Mouse (Mus musculus) midbrain, embryonic 13.5 days (tissue): Measurements from ENCODE around the gene Heatr6. TPM values are rescaled to one million over a fixed set of nuclear protein-coding genes. Genes with fewer than 3 reads are reported as not detected.

Experiments used
- ATAC-seq: fragments of 200-750 bp; cut with Nextera tagmentation; 2 replicates; pipeline ENCODE4 v1.8.0; 2017; ENCODE audit warnings: mild to moderate bottlenecking, moderate TSS enrichment, moderate library complexity
- H3K27ac ChIP-seq: fragments of 300-500 bp; sonication (generic); 2 replicates; pipeline ENCODE4 v1.5.1; 2015; ENCODE audit warnings: inconsistent platforms, mild to moderate bottlenecking, moderate library complexity
- H3K27me3 ChIP-seq: fragments of 300-500 bp; sonication (generic); 2 replicates; pipeline ENCODE4 v1.6.1; 2015; ENCODE audit warnings: mild to moderate bottlenecking, inconsistent platforms
- H3K36me3 ChIP-seq: fragments of 300-500 bp; sonication (generic); 2 replicates; pipeline ENCODE4 v1.6.1; 2015; ENCODE audit warnings: mild to moderate bottlenecking, inconsistent platforms
- H3K4me1 ChIP-seq: fragments of 300-500 bp; sonication (generic); replicated peaks from 2 replicates; pipeline ENCODE4 v1.6.1; 2015; ENCODE audit warnings: inconsistent platforms
- H3K4me2 ChIP-seq: fragments of 300-500 bp; sonication (generic); replicated peaks from 2 replicates; pipeline ENCODE4 v1.6.1; 2015; ENCODE audit warnings: moderate library complexity, mild to moderate bottlenecking, inconsistent platforms
- H3K4me3 ChIP-seq: fragments of 300-500 bp; sonication (generic); replicated peaks from 2 replicates; pipeline ENCODE4 v1.5.1; 2015; ENCODE audit warnings: mild to moderate bottlenecking, inconsistent platforms
- H3K9ac ChIP-seq: fragments of 300-500 bp; sonication (generic); replicated peaks from 2 replicates; pipeline ENCODE4 v1.6.1; 2015; ENCODE audit warnings: mild to moderate bottlenecking, inconsistent platforms
- H3K9me3 ChIP-seq: fragments of 300-500 bp; sonication (generic); 2 replicates; pipeline ENCODE4 v1.6.1; 2016; ENCODE audit warnings: mild to moderate bottlenecking, inconsistent platforms
- WGBS: fragments of 180-500 bp; shearing (Covaris S2); methylation state at CpG from one replicate; pipeline ENCODE4 v1.1.7; 2015; 5-methylcytosine and 5-hydroxymethylcytosine counted together
- polyA plus RNA-seq: library from polyadenylated mRNA; unstranded; fragments of >200 nt; fragmentation: Nextera tagmentation; extraction: Ambion mirVana; gene quantifications from 2 replicates; pipeline ENCODE4 v1.2.1, GENCODE M21; 2015

Gene Heatr6
- polyA plus RNA-seq, 1 experiment from 2014 or later: 44.5 TPM

- peaks cover 99% of the 10 kb centered on the region for H3K36me3 ChIP-seq
- no peaks in the 10 kb centered on the region for H3K4me1 ChIP-seq
- no peak for ATAC-seq
- no peak overlapping the region for H3K9ac ChIP-seq
- H3K27ac ChIP-seq: no peak overlapping the region
- no peaks in the 10 kb centered on the region for H3K27me3 ChIP-seq
- no peak overlapping the region for H3K4me3 ChIP-seq
- H3K4me2 ChIP-seq: no peak overlapping the region
- no peaks in the 10 kb centered on the region for H3K9me3 ChIP-seq
- 90% methylated on average over 4 of the region's 4 CpGs for WGBS
Observed at GRCm38 (mm10) chr11:83768976-83769375, 15.5 kb downstream of the Heatr6 start.

- Histone ChIP-seq H3K4me2 (no peak overlapping the region), H3K4me1 (no peaks in the 10 kb centered on the region), H3K9me3 (no peaks in the 10 kb centered on the region), H3K4me3 (no peak overlapping the region), H3K27me3 (no peaks in the 10 kb centered on the region), H3K9ac (no peak overlapping the region), H3K27ac (no peak overlapping the region), H3K36me3 (peaks cover 98% of the 10 kb centered on the region)
- WGBS: 97% methylated on average over 7 of the region's 7 CpGs
- no peak for ATAC-seq
Observed at GRCm38 (mm10) chr11:83771014-83771413, 17.5 kb downstream of the Heatr6 start.

- Histone ChIP-seq H3K4me3 (no peak overlapping the region), H3K27me3 (no peaks in the 10 kb centered on the region), H3K4me2 (no peak overlapping the region), H3K36me3 (peaks cover 98% of the 10 kb centered on the region), H3K9me3 (no peaks in the 10 kb centered on the region), H3K27ac (no peak overlapping the region), H3K4me1 (no peaks in the 10 kb centered on the region), H3K9ac (no peak overlapping the region)
- no peak for ATAC-seq
- WGBS: 95% methylated on average over 6 of the region's 6 CpGs
Observed at GRCm38 (mm10) chr11:83772341-83772740, 18.8 kb downstream of the Heatr6 start.

- WGBS: 94% methylated on average over 16 of the region's 16 CpGs
Observed at GRCm38 (mm10) chr11:83773691-83774090, 20.2 kb downstream of the Heatr6 start.

GRCm38 (mm10) chr11:83774324-83774723 is 20.8 kb downstream of the Heatr6 start:
- no peak overlapping the region for H3K4me3 ChIP-seq
- ATAC-seq: no peak
- 96% methylated on average over 11 of the region's 11 CpGs for WGBS

More at GRCm38 (mm10) chr11:83773691-83774090, 20.2 kb downstream of the Heatr6 start:
- no peak overlapping the region for H3K9ac ChIP-seq
- peaks cover 96% of the 10 kb centered on the region for H3K36me3 ChIP-seq
- no peaks in the 10 kb centered on the region for H3K4me1 ChIP-seq
- H3K27ac ChIP-seq: no peak overlapping the region
- no peak overlapping the region for H3K4me2 ChIP-seq
- no peak for ATAC-seq
- H3K9me3 ChIP-seq: no peaks in the 10 kb centered on the region
- no peaks in the 10 kb centered on the region for H3K27me3 ChIP-seq
- no peak overlapping the region for H3K4me3 ChIP-seq

GRCm38 (mm10) chr11:83776798-83777197 is 23.3 kb downstream of the Heatr6 start:
- ATAC-seq: no peak
- Histone ChIP-seq H3K4me3 (no peak overlapping the region), H3K9me3 (no peaks in the 10 kb centered on the region), H3K4me1 (no peaks in the 10 kb centered on the region), H3K9ac (no peak overlapping the region), H3K4me2 (no peak overlapping the region), H3K36me3 (peaks cover 98% of the 10 kb centered on the region), H3K27me3 (no peaks in the 10 kb centered on the region), H3K27ac (no peak overlapping the region)
- WGBS: 94% methylated on average over 8 of the region's 8 CpGs

More at GRCm38 (mm10) chr11:83774324-83774723, 20.8 kb downstream of the Heatr6 start:
- Histone ChIP-seq H3K27ac (no peak overlapping the region), H3K4me1 (no peaks in the 10 kb centered on the region), H3K9me3 (no peaks in the 10 kb centered on the region), H3K36me3 (peaks cover 96% of the 10 kb centered on the region), H3K27me3 (no peaks in the 10 kb centered on the region), H3K9ac (no peak overlapping the region), H3K4me2 (no peak overlapping the region)

GRCm38 (mm10) chr11:83783931-83784600 is 30.6 kb downstream of the Heatr6 start:
- WGBS: 89% methylated on average over 14 of the region's 14 CpGs
- ATAC-seq: no peak
- Histone ChIP-seq H3K4me3 (no peak overlapping the region), H3K36me3 (peaks cover 55% of the 10 kb centered on the region), H3K4me1 (no peaks in the 10 kb centered on the region), H3K9ac (0 out of 2 replicates have a peak overlapping the region, but pooled peaks have one; percentile 10), H3K9me3 (no peaks in the 10 kb centered on the region), H3K4me2 (no peak overlapping the region), H3K27ac (no peak overlapping the region), H3K27me3 (no peaks in the 10 kb centered on the region)

GRCm38 (mm10) chr11:83784661-83785060 is 31.2 kb downstream of the Heatr6 start:
- 93% methylated on average over 2 of the region's 2 CpGs for WGBS
- H3K4me3 ChIP-seq: no peak overlapping the region
- peaks cover 50% of the 10 kb centered on the region for H3K36me3 ChIP-seq
- no peak overlapping the region for H3K27ac ChIP-seq
- H3K4me1 ChIP-seq: no peaks in the 10 kb centered on the region
- no peak overlapping the region for H3K4me2 ChIP-seq
- H3K27me3 ChIP-seq: no peaks in the 10 kb centered on the region
- no peak overlapping the region for H3K9ac ChIP-seq
- ATAC-seq: no peak
- H3K9me3 ChIP-seq: no peaks in the 10 kb centered on the region

GRCm38 (mm10) chr11:83785366-83785765 is 31.9 kb downstream of the Heatr6 start:
- Histone ChIP-seq H3K9ac (no peak overlapping the region), H3K4me1 (no peaks in the 10 kb centered on the region), H3K27ac (no peak overlapping the region), H3K4me3 (no peak overlapping the region), H3K36me3 (peaks cover 42% of the 10 kb centered on the region), H3K27me3 (no peaks in the 10 kb centered on the region), H3K9me3 (no peaks in the 10 kb centered on the region), H3K4me2 (no peak overlapping the region)
- ATAC-seq: peak; percentile 30; the same call in 1 of the 2 replicates
- WGBS: 14% methylated on average over 2 of the region's 2 CpGs

GRCm38 (mm10) chr11:83786835-83787234 is 33.3 kb downstream of the Heatr6 start:
- H3K4me1 ChIP-seq: no peaks in the 10 kb centered on the region
- H3K27ac ChIP-seq: no peak overlapping the region
- 87% methylated on average over 4 of the region's 4 CpGs for WGBS
- H3K36me3 ChIP-seq: peaks cover 28% of the 10 kb centered on the region
- no peak overlapping the region for H3K4me2 ChIP-seq
- ATAC-seq: no peak
- H3K4me3 ChIP-seq: no peak overlapping the region
- no peaks in the 10 kb centered on the region for H3K27me3 ChIP-seq
- H3K9ac ChIP-seq: no peak overlapping the region
- no peaks in the 10 kb centered on the region for H3K9me3 ChIP-seq

- Histone ChIP-seq H3K9ac (no peak overlapping the region), H3K27me3 (no peaks in the 10 kb centered on the region), H3K4me2 (no peak overlapping the region), H3K27ac (no peak overlapping the region), H3K9me3 (no peaks in the 10 kb centered on the region), H3K4me3 (no peak overlapping the region), H3K36me3 (peaks cover 23% of the 10 kb centered on the region), H3K4me1 (no peaks in the 10 kb centered on the region)
- no peak for ATAC-seq
- WGBS: 83% methylated on average over 15 of the region's 15 CpGs
Observed at GRCm38 (mm10) chr11:83787401-83788021, 34.0 kb downstream of the Heatr6 start.

GRCm38 (mm10) chr11:83788331-83788730 is 34.8 kb downstream of the Heatr6 start:
- no peak for ATAC-seq
- Histone ChIP-seq H3K27me3 (no peaks in the 10 kb centered on the region), H3K4me2 (no peak overlapping the region), H3K4me1 (no peaks in the 10 kb centered on the region), H3K27ac (no peak overlapping the region), H3K9ac (no peak overlapping the region), H3K9me3 (no peaks in the 10 kb centered on the region), H3K36me3 (peaks cover 15% of the 10 kb centered on the region), H3K4me3 (no peak overlapping the region)
- 75% methylated on average over 8 of the region's 8 CpGs for WGBS
